Mouse (Mus musculus) kidney, embryonic 14.5 days (tissue): ENCODE results near the gene Slc35g1. TPM values are rescaled to one million over a fixed set of nuclear protein-coding genes. Genes with fewer than 3 reads are reported as not detected.
"Not testable (repeated sequence)": the region's sequence is repeated elsewhere in the genome, so short reads cannot be mapped to it uniquely, and the experiment has no call there.

ENCODE experiments used
- ATAC-seq: fragments of 200-750 bp; cut with Nextera tagmentation; 2 replicates; pipeline ENCODE4 v1.8.0; 2017; ENCODE audit warnings: moderate number of reproducible peaks, mild to moderate bottlenecking, moderate TSS enrichment, moderate library complexity; ENCODE audit not compliant: low FRiP score, low TSS enrichment
- H3K27ac ChIP-seq: fragments of 300-500 bp; sonication (generic); 2 replicates; pipeline ENCODE4 v1.5.1; 2014; ENCODE audit warnings: low read depth, mild to moderate bottlenecking, low read length, moderate library complexity, mixed read lengths
- H3K27me3 ChIP-seq: fragments of 300-500 bp; sonication (generic); 2 replicates; pipeline ENCODE4 v1.6.1; 2014; ENCODE audit warnings: mild to moderate bottlenecking, low read length; ENCODE audit not compliant: control insufficient read depth, insufficient read depth
- H3K36me3 ChIP-seq: fragments of 300-500 bp; sonication (generic); 2 replicates; pipeline ENCODE4 v1.6.1; 2014; ENCODE audit warnings: low read length, mixed read lengths; ENCODE audit not compliant: control insufficient read depth, insufficient read depth
- H3K4me1 ChIP-seq: fragments of 300-500 bp; sonication (generic); 2 replicates; pipeline ENCODE4 v1.6.1; 2014; ENCODE audit warnings: low read length, mixed read lengths; ENCODE audit not compliant: control insufficient read depth, insufficient read depth
- H3K4me2 ChIP-seq: fragments of 300-500 bp; sonication (generic); replicated peaks from 2 replicates; pipeline ENCODE4 v1.6.1; 2014; ENCODE audit warnings: low read depth, mild to moderate bottlenecking, low read length
- H3K4me3 ChIP-seq: fragments of 300-500 bp; sonication (generic); 2 replicates; pipeline ENCODE4 v1.5.1; 2014; ENCODE audit warnings: mild to moderate bottlenecking, low read length
- H3K9ac ChIP-seq: fragments of 300-500 bp; sonication (generic); 2 replicates; pipeline ENCODE4 v1.6.1; 2014; ENCODE audit warnings: low read depth, mild to moderate bottlenecking, low read length, moderate library complexity
- H3K9me3 ChIP-seq: fragments of 300-500 bp; sonication (generic); 2 replicates; pipeline ENCODE4 v1.6.1; 2016; ENCODE audit warnings: low read length; ENCODE audit not compliant: control insufficient read depth
- WGBS: fragments of 180-500 bp; shearing (Covaris S2); extraction: QIAGEN DNeasy Blood & Tissue Kit; methylation state at CpG from one replicate; pipeline ENCODE4 v1.1.7; 2014; 5-methylcytosine and 5-hydroxymethylcytosine counted together
- polyA plus RNA-seq: library from polyadenylated mRNA; unstranded; fragments of >200 nt; fragmentation: Nextera tagmentation; extraction: Ambion mirVana; gene quantifications from 2 replicates; pipeline ENCODE4 v1.2.1, GENCODE M21; 2014

Gene Slc35g1
- polyA plus RNA-seq, 1 experiment from 2014 or later, result 7.1 TPM

GRCm38 (mm10) chr19:38373371-38373770 is 22.4 kb upstream of the Slc35g1 start:
- Histone ChIP-seq H3K4me1 (peaks cover 14% of the 10 kb centered on the region), H3K4me2 (no peak overlapping the region), H3K27ac (peak overlapping the region; percentile 62; the same call in 1 of the 2 replicates), H3K9ac (no peak overlapping the region), H3K36me3 (no peaks in the 10 kb centered on the region), H3K27me3 (peaks cover 10% of the 10 kb centered on the region; the same call in 1 of the 2 replicates), H3K4me3 (no peak overlapping the region), H3K9me3 (peaks cover 3% of the 10 kb centered on the region; the same call in 1 of the 2 replicates)
- 16% methylated on average over 2 of the region's 2 CpGs for WGBS
- no peak for ATAC-seq

- no peak for ATAC-seq
- H3K9me3 ChIP-seq, result no peaks in the 10 kb centered on the region
- H3K9ac ChIP-seq, result no peak overlapping the region
- H3K4me2 ChIP-seq, result no peak overlapping the region
- 79% methylated on average over 12 of the region's 12 CpGs for WGBS
- H3K36me3 ChIP-seq, result no peaks in the 10 kb centered on the region
- no peak overlapping the region for H3K27ac ChIP-seq
- no peaks in the 10 kb centered on the region for H3K4me1 ChIP-seq
- no peaks in the 10 kb centered on the region for H3K27me3 ChIP-seq
- no peak overlapping the region for H3K4me3 ChIP-seq
Observed at GRCm38 (mm10) chr19:38383769-38384168, 12.0 kb upstream of the Slc35g1 start.

GRCm38 (mm10) chr19:38387021-38387420 is 8.8 kb upstream of the Slc35g1 start:
- H3K4me3 ChIP-seq, H3K27me3 ChIP-seq, H3K9me3 ChIP-seq, H3K27ac ChIP-seq, H3K4me2 ChIP-seq, ATAC-seq, H3K36me3 ChIP-seq, H3K9ac ChIP-seq, H3K4me1 ChIP-seq: not testable (repeated sequence)
- 78% methylated on average over 1 of the region's 1 CpGs for WGBS

- no peak for ATAC-seq
Observed at GRCm38 (mm10) chr19:38387835-38388234, 7.9 kb upstream of the Slc35g1 start.

GRCm38 (mm10) chr19:38396633-38396970 is 822 bp downstream of the Slc35g1 start:
- Histone ChIP-seq H3K27me3 (peaks cover 3% of the 10 kb centered on the region; the same call in 1 of the 2 replicates), H3K27ac (no peak overlapping the region), H3K4me2 (peak overlapping the region; percentile 95), H3K4me3 (peak overlapping the region; percentile 65), H3K9me3 (no peaks in the 10 kb centered on the region), H3K4me1 (0 out of 2 replicates have a peak, but pooled peaks cover 2% of the 10 kb centered on the region), H3K9ac (peak overlapping the region; percentile 74; the same call in 1 of the 2 replicates), H3K36me3 (no peaks in the 10 kb centered on the region; the same call in 1 of the 2 replicates)
- 25% methylated on average over 8 of the region's 8 CpGs for WGBS
- ATAC-seq, result no peak

More at GRCm38 (mm10) chr19:38387835-38388234, 7.9 kb upstream of the Slc35g1 start:
- no peak overlapping the region for H3K4me3 ChIP-seq
- 97% methylated on average over 4 of the region's 4 CpGs for WGBS
- no peaks in the 10 kb centered on the region for H3K27me3 ChIP-seq
- H3K36me3 ChIP-seq, result no peaks in the 10 kb centered on the region
- H3K9ac ChIP-seq, result no peak overlapping the region
- H3K27ac ChIP-seq, result no peak overlapping the region
- H3K4me2 ChIP-seq, result no peak overlapping the region
- no peaks in the 10 kb centered on the region for H3K4me1 ChIP-seq
- no peaks in the 10 kb centered on the region for H3K9me3 ChIP-seq

DNA sequence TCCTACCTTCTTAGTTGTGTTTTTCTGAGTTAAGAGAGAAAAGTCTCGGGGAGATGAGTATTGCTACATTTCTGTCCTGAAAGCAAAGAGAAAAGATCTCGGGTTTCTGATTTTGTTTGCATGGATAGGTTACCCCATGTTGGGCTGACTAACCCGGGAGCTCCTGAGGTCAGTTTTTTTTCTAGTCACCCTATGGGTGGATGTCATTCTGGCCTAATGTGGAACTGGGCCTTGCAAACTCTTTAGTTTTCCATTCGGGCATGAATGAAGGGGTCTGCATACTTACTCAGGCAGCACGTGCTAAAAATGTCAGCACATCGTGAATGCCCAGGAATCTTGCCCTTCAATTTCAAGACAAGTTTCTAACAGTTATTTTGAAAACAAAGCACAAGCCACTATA is 1.2 kb downstream of the Slc35g1 start:
- Histone ChIP-seq H3K27me3 (peaks cover 3% of the 10 kb centered on the region; the same call in 1 of the 2 replicates), H3K4me2 (peak overlapping the region; percentile 95), H3K4me3 (peak overlapping the region; percentile 65; the same call in 1 of the 2 replicates), H3K36me3 (no peaks in the 10 kb centered on the region; the same call in 1 of the 2 replicates), H3K9me3 (no peaks in the 10 kb centered on the region), H3K27ac (no peak overlapping the region), H3K4me1 (0 out of 2 replicates have a peak, but pooled peaks cover 2% of the 10 kb centered on the region), H3K9ac (peak overlapping the region; percentile 74; the same call in 1 of the 2 replicates)
- 45% methylated on average over 6 of the region's 6 CpGs for WGBS
- no peak for ATAC-seq

- 0 out of 2 replicates have a peak, but pooled peaks cover 2% of the 10 kb centered on the region for H3K4me1 ChIP-seq
- no peak for ATAC-seq
- H3K9me3 ChIP-seq, result no peaks in the 10 kb centered on the region
- no peak overlapping the region for H3K4me2 ChIP-seq
- H3K36me3 ChIP-seq, result no peaks in the 10 kb centered on the region; the same call in 1 of the 2 replicates
- 81% methylated on average over 8 of the region's 8 CpGs for WGBS
- H3K27me3 ChIP-seq, result peaks cover 3% of the 10 kb centered on the region; the same call in 1 of the 2 replicates
- H3K9ac ChIP-seq, result no peak overlapping the region
- H3K27ac ChIP-seq, result no peak overlapping the region
- no peak overlapping the region for H3K4me3 ChIP-seq
Observed at GRCm38 (mm10) chr19:38398966-38399365, 3.2 kb downstream of the Slc35g1 start.

- Histone ChIP-seq H3K4me2 (no peak overlapping the region), H3K36me3 (no peaks in the 10 kb centered on the region; the same call in 1 of the 2 replicates), H3K9ac (no peak overlapping the region), H3K4me1 (no peaks in the 10 kb centered on the region), H3K9me3 (no peaks in the 10 kb centered on the region), H3K4me3 (no peak overlapping the region), H3K27me3 (peaks cover 3% of the 10 kb centered on the region; the same call in 1 of the 2 replicates), H3K27ac (no peak overlapping the region)
- ATAC-seq, result no peak
- 76% methylated on average over 2 of the region's 2 CpGs for WGBS
Observed at GRCm38 (mm10) chr19:38400851-38401250, 5.1 kb downstream of the Slc35g1 start.

- Histone ChIP-seq H3K27me3 (peaks cover 3% of the 10 kb centered on the region; the same call in 1 of the 2 replicates), H3K4me2 (no peak overlapping the region), H3K4me1 (no peaks in the 10 kb centered on the region), H3K9me3 (no peaks in the 10 kb centered on the region), H3K4me3 (no peak overlapping the region), H3K9ac (no peak overlapping the region), H3K27ac (no peak overlapping the region), H3K36me3 (no peaks in the 10 kb centered on the region; the same call in 1 of the 2 replicates)
- no peak for ATAC-seq
- WGBS, result 83% methylated on average over 2 of the region's 2 CpGs
Observed at GRCm38 (mm10) chr19:38401416-38401815, 5.6 kb downstream of the Slc35g1 start.
